Mouse (Mus musculus): Measurements from ENCODE around the gene Cebpg.

Gene Cebpg

GRCm38 (mm10) chr7:35054286-35054685, 2.1 kb downstream of the Cebpg start:
- DNase-seq (ENCODE audit: low spot score in 2 of 2) = no peak

GRCm38 (mm10) chr7:35053161-35053560, 3.2 kb downstream of the Cebpg start:
- no peak for DNase-seq (ENCODE audit: low spot score in 2 of 2)

GRCm38 (mm10) chr7:35050540-35050939, 5.8 kb downstream of the Cebpg start:
- DNase-seq (ENCODE audit: low spot score in 2 of 2) = no peak

- DNase-seq (ENCODE audit: low spot score in 2 of 2) = no peak
These were observed 10.3 kb downstream of the Cebpg start for GRCm38 (mm10) chr7:35046091-35046490.

- no peak for DNase-seq (ENCODE audit: low spot score in 2 of 2)
These were observed 11.7 kb downstream of the Cebpg start for GRCm38 (mm10) chr7:35044719-35045118.

- no peak for DNase-seq (ENCODE audit: low spot score in 2 of 2)
These were observed 13.0 kb downstream of the Cebpg start for GRCm38 (mm10) chr7:35043266-35043817.

- no peak for DNase-seq (ENCODE audit: low spot score in 2 of 2)
These were observed 13.6 kb downstream of the Cebpg start for GRCm38 (mm10) chr7:35042759-35043217.

GRCm38 (mm10) chr7:35042209-35042554, 14.2 kb downstream of the Cebpg start:
- DNase-seq (ENCODE audit: low spot score in 2 of 2) = no peak

GRCm38 (mm10) chr7:35041286-35042208, 14.8 kb downstream of the Cebpg start:
- no peak for DNase-seq (ENCODE audit: low spot score in 2 of 2)

- no peak for DNase-seq (ENCODE audit: low spot score in 2 of 2)
These were observed 16.0 kb downstream of the Cebpg start for GRCm38 (mm10) chr7:35040176-35040972.

GRCm38 (mm10) chr7:35037408-35037807, 19.0 kb downstream of the Cebpg start:
- no peak for DNase-seq (ENCODE audit: low spot score in 2 of 2)

GRCm38 (mm10) chr7:35036266-35036731, 20.1 kb downstream of the Cebpg start:
- no peak for DNase-seq (ENCODE audit: low spot score in 2 of 2)

- DNase-seq (ENCODE audit: low spot score in 2 of 2) = no peak
These were observed 20.8 kb downstream of the Cebpg start for GRCm38 (mm10) chr7:35035565-35035964.

GRCm38 (mm10) chr7:35035141-35035553, 21.2 kb downstream of the Cebpg start:
- DNase-seq (ENCODE audit: low spot score in 2 of 2) = no peak

- DNase-seq (ENCODE audit: low spot score in 2 of 2) = no peak
These were observed 25.8 kb downstream of the Cebpg start for GRCm38 (mm10) chr7:35030567-35030966.

GRCm38 (mm10) chr7:35029648-35030047, 26.7 kb downstream of the Cebpg start:
- DNase-seq (ENCODE audit: low spot score in 2 of 2) = no peak

- DNase-seq (ENCODE audit: low spot score in 2 of 2) = no peak
These were observed 27.1 kb downstream of the Cebpg start for GRCm38 (mm10) chr7:35029228-35029627.

GRCm38 (mm10) chr7:35028559-35028958, 27.8 kb downstream of the Cebpg start:
- DNase-seq (ENCODE audit: low spot score in 2 of 2) = no peak

- DNase-seq (ENCODE audit: low spot score in 2 of 2) = no peak
These were observed 28.5 kb downstream of the Cebpg start for GRCm38 (mm10) chr7:35027801-35028420.

GRCm38 (mm10) chr7:35026838-35027291, 29.5 kb downstream of the Cebpg start:
- no peak for DNase-seq (ENCODE audit: low spot score in 2 of 2)

- DNase-seq (ENCODE audit: low spot score in 2 of 2) = no peak
These were observed 30.1 kb downstream of the Cebpg start for GRCm38 (mm10) chr7:35026276-35026630.
